Mouse (Mus musculus): Measurements from ENCODE around the gene Cadm1.
A peak's percentile ranks its signal among the peaks of the same experiment; 100 is the strongest.

Gene Cadm1

DNA sequence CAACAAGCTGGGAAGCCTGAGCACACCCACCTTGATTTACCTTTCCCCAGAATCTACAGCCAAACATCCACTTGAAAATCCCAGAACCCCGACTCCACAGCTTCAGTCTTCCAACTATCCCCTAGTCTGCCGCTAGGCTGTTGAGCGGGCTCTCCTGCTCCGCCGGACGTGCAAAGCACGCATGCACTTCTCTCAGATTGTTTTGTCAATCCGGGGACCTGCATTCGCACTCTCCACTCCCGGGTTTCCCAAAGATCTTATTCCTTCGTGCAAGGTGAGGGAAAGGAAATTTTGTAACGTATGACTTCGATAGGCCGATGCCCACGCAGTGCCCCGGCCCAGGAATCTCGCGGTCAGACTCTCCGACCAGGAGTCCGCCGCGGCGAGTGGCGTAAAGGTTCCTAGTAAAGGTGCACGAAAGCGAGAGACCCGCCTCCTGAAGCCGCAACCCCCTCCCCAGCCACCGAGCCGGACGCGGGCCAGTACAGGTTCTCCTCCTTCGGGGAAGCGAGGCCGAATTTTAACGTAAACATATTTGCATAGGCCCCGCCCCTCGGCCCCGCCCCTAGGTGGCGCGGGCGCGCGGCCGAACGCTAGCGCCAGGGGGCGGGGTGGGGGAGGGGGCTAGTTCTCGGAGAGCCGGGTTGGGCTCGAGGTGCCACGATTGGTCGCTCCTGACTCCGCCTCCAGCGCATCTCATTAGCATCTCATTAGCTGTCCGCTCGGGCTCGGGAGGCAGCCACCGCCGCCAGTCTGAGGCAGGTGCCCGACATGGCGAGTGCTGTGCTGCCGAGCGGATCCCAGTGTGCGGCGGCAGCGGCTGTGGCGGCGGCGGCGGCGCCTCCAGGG, at the start of gene Cadm1:
Gene Cadm1, plus strand, starts transcription at position 572 of the 849 bp plus-strand sequence.
- peak; percentile 95 to 97 for DNase-seq

DNA sequence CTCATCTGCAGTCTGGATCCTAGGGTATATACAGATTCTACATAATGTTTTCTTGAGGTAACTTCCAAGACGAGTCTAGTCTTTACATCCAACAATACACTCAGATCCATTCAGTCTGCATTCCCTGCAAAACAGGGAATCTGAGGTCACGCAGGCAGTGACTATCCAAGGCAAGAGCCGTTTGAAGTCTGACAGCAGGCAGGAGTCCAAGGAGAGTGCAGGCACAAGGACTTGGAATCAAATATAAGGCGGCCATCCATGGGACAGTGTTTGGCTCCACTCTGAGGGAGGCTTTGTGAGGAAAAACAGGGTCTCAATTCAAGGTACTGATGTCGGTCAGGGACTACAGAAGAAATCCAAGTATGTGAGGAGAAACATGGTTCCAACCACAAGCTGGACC, 45.5 kb upstream of the Cadm1 start:
- DNase-seq, result no peak

DNA sequence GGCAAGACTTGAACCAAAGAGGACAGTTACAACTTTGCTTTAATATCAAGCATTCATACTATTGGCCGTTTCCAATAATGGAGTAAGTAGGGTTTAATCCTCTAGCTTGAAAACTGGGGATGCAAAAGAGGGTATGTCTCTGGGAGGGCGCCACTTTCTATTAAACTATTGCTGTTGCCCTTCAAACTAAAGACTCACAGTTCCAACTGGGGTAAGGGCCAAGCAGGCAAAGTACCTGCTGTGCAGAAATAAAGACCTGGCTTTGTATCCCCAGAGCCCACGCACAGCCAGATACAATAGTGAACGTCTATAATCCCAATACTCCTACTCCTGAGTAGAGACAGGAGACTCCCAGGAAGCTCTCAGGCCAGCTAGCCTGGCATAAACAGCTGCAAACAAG, 44.8 kb upstream of the Cadm1 start:
- DNase-seq, result no peak

DNA sequence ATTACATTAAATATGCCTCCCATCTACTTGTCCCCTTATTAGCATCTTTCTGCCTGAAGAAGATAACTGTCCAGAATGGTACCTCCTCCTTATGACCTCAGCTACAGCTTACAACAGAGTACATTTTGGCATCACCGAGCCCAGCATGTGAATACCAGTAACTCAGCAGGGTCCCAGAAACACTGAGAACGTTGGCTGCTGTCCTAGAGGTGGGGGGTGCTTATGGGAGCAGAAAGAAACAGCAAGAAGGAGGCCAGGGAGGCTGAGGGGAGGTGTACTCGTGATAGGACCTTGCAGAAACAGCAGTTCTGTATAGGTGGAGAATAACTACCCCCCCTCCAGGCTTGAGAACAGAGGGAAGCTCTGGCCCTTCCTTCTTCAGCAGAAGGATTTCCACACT, 30.2 kb upstream of the Cadm1 start:
- no peak for DNase-seq

DNA sequence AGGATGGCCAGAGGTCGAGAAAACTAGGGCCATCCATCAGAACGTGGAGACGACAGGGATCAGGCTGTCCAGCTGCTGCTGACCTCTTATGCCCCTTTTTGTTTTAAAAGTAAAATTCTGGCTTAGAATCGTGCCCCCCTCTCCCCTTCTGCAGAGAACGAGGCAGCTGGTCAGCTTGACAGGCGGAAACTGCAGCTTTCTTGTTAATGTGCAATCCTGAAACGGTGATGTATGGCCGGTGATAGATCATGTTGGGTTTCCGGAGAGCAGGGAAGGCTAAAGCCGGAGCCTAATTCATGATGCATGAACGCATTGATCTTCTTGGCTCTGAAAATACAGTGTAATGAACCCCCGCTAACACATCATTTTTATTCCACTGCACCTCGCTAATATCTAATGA, 24.0 kb upstream of the Cadm1 start:
- DNase-seq, result no peak

DNA sequence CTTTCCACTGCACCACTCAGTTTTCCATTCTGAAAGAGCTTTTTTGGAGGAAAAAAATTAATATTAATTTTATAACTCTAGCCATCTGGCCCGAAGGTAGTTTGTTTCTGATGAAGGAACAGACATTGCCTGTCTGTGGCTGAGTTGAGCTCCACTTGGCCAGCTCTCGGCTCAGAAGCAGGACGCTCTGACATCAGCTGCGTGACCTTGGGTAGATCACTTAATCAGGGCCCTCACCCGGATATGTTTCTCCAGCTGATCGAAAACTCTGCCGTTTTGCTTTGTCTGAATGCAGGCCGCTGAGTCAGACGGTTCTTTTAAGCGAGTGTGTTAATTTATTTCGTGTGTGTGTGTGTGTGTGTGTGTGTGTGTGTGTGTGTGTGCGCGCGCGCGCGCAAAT, 23.1 kb upstream of the Cadm1 start:
- no peak for DNase-seq

DNA sequence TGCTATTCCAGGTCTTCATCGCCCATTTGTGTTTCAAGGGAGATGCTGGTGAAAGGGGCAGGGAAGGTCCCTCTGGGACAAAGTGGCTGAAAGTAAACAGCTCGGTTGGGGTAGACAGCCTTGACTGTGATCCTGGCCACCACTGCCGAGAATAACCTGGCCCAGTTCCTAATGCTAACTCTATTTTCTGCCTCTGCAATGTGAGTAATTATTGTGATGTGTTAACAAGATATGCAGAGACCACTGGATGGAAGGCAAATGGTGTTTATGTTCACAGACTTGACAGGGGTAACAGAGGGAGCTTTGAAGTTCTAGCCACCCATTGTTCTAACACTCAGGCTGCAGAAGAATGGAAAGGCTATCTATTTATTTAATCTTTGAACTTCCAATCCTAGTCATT, 21.9 kb upstream of the Cadm1 start:
- DNase-seq, result peak; percentile 34 to 55

DNA sequence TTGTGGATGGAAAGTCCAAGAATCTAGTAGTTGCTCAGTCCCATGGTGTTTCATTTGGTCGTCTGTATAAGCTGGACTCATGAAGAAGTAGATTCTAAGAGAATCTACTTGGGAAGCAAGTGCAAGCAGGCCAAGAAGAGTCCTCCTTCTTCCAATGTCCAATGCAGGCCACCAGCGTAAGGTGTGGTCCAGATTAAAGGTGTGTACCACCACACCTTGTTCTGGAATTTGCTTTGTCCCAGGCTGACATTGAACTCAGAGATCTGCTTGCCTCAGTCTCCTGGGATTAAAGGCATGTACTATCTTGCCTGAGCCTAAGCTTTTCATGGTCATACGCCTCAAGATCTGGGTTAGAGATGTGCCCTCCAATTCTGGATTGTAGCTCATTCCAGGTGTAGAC, 17.5 kb upstream of the Cadm1 start:
- DNase-seq, result no peak

DNA sequence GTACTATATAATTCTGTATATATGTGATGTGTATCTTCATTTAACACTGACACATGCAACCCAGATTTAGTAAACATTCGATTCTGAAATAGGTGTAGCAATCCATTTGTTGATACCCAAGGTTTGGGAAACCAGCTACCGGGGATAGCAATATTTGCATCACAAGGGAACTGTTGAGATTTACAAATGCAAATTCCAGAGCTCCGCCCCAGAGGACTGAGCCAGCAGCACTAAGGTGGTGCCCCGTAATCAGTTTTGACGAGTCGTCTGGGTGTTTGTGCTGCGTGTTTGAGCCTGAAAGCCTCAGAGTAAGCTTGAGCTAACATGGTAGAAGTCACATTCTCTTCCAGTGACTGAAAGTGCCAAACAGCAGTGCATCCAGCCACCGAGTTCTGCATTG, 15.7 kb upstream of the Cadm1 start:
- no peak for DNase-seq

DNA sequence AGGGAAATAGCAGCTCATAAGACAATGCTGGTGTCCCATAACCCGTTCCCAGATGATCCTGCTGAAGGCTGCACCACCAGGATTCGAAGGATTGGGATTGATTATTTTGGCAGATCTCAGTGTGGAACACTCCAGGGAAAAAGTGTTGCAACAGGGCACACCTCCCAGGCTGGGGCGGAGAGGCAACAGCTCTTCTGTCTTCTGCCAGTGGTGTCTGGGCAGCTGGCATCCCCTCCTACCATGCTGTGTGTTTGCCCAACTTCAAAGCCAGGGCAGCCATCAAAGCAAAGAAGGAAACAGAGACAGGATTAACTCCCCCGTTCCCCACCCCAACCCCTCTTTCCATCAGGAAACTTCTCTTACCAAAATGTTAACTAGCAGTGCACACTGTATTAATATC, 13.7 kb upstream of the Cadm1 start:
- no peak for DNase-seq

DNA sequence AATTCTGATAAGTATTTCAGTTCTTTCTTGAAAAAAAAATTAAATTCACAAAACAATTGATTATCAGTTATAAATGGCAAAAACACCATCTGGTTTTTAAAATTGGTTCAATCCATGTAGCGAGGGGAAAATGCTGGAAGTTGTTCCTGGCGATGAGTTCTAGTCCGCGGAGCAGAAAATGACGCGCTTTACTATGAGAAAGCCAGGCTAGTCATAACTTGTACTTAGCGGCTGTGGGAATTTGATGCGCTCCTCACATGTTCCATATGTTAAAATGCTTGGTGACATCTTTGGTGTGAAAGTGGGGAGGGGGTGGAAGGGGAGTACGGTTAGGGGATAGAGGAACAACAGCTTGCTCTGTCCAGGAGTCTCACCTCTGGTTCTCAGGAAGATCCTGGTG, 2.7 kb upstream of the Cadm1 start:
- no peak for DNase-seq

DNA sequence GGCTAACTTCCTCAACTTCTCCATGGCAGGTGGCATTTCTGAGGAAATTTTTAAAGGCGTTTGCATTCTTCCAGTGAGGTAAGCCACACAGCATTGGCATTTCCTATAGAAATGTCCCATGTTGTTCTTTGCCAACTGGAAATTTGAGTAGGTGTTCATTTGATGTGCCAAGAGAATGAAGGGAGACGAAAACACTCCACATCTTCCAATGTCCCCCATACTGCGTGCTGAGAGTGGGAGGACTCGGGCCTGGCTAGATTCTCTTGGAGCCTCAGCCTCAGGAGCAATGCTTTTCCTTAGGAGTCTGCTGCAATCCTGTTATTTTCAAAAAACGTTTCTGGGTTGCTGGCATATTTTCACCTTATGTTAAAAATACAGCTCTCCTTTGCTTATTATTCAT, 2.2 kb upstream of the Cadm1 start:
- no peak for DNase-seq

DNA sequence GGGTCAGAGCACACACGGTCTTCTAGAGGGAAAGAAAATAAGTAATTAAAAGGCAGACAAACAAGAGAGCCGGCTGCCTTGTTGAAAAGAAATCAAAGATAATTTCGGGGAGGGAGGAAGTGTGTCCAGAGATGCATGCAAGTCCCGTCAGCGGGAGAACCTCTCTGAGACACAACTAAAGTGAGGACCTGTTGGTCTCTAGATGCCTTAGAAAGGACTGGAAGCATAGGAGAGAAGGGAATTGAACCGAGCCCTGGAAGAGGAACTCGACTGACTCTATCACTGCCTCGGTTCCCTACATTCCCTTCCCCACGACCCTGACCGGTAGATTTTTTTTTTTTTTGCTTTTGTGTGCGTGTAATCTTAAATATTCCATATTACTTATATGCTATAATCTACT, 791 bp upstream of the Cadm1 start:
- DNase-seq, result no peak

DNA sequence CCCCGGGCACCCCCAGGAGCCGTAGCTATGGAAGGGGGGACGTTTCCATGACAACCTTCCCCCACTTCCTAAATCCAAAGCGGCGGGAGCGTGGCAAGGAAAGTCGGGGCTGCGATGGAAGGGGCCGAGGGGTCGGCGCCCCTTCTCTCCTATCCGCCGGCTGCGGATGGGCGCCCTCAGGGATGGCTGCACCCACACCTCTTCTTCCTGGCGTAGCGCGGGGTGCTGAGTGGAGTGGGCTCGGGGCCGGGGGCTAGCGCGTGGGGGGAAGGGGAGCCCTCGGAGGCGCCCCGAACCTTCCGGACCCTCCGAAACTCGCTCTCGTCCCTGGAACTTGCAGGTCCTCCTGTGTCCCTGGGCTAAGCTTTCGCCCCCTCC, 560 bp downstream of the Cadm1 start:
- no peak for DNase-seq

DNA sequence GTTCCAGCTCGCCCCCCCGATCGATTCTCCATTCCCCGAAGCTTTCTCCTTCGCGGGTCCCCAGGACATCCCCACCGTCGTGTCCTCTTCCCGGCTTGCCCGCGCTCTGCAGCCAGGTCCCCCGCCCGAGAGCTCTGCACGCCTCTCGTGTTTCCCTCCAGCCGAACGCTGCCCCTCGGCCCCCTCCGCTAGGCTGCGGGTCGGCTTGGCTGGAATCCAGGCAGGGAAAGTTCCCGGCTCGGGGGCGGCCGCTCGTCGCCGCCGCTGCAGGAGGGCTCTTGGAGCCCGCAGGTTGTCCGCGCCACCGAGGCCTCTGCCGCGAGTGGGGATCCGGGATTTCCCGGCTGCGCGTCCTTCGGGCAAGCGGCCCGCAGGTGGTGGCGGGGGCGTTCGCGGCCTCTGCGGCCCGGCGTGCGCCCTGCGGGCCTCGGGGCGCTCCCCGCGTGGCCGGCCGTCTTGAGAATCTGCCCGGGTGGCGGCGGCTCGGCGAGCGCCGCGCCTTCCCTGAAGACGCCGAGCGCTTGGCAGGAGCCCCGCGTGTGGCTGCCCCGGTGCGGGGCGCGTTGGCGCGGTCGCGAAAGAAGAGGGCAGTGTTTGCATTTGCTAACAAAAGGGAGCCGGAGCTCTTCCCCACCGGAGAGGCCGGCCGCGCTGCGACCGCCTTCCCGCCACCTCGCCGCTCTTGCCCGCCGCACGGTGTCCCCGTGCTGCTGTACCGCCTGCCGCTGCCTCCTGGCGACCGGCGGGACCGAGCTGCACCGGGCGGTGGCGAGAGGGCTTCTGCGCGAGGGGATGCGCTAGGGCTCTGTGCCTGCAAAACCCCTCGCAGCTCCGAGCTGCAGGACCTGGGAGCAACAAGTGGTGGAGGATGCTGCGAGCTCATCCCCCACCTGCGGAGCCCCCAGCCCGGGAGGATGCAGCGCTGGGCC, 1.2 kb downstream of the Cadm1 start:
- peak; percentile 71 to 82 for DNase-seq

DNA sequence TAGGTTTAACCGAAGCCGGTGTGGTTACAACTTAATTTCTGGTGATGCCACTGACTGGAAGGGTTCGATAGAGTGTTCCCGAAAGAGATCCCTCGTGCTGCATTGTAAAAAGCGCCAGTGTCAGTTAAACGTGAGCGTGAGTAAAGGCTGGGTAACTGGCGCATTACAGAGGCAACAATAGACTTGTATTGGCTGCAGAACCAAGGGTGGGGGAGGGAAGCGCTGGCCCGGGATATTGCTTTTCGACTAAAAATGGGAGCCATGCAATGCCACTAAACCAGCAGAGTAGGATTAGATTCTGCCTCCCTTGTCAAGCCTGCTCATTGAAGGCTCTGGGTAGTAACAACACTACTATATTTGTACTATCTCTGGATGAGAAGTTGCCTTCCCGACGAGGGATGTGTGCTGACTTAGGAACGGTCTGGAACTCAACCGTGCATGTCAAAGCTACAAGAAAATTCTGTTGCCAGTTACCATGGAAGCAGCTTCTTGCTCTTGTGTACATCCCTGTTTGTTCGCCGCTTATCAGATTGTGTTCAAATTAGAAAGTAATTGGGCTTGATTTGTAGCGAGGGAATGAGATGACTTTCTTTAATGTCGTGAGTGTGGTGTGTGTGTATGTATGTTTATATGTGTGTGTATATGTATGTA, 2.4 kb downstream of the Cadm1 start:
- no peak for DNase-seq

DNA sequence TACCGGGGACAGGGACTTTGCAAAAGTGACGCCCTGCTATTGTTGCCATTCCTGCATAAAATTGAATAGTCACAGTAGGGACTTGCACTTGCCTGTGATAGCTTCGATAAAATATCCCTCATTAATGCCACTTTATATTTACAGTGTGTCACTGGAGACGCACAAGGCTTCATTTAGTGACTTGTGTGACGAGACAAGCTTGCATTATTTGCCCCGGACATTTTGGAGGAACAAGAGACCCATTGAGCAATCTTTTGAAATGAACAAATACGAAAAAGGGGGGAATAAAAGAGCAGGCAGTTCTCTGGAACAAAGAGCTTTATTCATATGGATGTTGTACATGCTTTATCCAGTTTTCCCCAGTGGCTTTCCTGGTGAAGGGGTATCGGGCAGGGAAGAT, 3.5 kb downstream of the Cadm1 start:
- no peak for DNase-seq

DNA sequence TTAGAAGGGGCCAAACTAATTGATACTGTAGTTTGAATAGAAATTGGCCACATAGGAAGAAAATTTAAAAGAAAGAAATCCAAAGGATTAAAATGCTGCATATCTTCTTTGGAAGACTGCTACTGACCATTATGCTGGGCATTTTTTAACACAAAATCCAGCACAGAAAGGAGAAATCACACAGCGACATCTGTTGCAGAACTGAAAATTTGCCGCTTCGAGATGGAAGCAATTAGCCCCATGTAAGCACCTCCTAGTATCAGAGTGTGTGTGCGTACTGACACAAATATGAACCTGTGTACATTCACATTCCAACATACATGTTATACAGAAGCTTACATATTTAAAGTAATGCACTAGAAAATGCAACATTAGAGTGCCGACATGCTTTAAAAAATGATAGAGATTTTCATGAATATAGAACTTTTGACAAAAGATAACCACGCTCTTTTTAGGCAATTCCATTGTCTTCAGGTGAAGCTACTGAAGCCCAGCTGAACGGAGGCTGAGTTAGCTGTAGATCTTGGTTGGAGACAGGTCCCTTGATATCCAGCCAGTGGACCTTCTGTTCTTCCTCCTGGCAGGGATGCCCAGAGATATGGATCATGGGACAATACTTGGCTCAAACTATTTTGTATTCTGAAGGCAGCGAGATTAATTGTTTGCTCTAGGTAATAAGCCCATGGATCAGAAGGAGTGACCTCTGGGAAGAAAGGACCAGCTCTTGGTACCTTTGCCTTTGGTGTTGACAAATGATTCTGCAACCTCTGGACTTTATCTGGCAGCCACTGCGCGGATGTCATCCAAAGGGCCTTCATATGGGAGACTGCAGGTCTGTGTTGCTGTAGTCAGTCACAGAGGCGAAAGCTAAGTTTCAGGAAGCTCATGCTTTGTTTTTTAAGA, 4.9 kb downstream of the Cadm1 start:
- no peak for DNase-seq

DNA sequence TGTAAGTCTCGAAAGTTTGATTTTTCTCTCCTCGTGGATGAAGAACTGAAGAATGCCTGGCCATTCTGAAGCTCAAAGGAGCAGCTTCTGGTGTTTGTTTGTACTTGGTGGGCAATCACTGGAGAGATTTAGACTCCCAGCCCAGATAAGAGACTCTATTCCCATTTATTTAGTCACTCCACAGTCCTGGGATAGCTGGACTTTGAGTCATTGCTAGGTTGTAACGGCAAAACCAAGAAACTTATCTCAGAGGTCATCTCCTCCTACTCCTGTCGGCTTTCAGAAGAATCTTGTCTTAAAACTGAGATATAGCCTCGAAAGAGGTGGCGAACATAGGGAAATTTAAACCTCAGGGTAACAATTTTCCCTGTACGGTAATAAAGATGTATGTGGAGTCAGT, 15.3 kb downstream of the Cadm1 start:
- no peak for DNase-seq

DNA sequence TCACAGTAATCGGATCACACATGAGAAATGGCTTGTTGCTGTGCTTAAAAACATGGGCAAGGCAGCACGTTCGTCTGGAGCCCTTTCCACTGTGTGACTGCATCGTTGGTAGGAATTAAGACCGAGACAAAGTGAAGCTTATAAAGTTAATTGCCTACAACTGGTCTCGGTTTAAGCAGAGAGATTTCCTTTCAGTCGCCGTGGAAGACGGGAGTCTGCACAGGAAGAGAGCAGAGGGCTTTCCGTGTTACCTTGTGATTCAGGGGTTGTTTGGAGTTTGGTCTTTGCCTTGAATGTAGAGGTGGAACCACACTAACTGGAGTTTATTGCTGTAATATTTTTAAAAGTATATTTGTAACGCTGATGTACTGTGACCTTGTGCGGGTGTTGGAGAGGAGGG, 15.7 kb downstream of the Cadm1 start:
- no peak for DNase-seq

DNA sequence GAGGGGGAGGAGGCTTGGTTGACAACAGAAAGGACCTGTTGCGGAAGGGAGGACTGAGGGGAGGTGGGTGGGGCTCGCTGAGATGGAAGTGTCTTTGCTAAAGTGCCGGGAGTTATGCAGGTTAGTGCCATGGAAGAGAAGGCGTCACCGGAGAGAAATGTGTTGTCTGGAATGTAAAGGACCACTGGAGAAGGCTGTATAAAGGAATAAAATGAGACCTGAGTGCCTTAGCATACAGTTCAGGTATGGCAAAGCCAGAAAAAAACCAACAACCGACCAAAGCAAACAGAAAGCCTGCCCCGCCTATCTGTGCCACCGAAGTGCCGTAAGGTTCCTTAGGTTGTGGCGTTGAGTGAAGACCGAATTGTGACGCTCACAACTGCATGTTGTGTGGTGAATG, 18.4 kb downstream of the Cadm1 start:
- DNase-seq, result peak; percentile 16 to 51

DNA sequence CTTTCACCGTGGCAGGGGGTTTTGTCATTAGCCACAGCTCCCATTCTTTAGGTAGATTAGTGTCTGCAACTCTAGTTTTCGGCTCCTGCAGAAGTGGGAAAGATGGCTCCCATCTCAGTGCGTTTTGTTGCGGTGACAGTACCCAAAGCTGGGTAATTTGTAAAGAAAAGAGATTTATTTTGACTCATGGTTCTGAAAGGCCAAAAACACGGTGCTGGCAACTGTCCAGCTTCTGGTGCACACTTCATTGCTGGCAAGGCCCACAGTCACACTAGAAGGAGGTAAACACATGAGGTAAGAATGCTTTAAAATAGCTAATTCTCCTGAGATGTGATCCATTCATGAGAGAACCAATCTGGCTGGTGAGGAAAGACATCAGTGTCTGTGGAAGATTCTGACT, 18.9 kb downstream of the Cadm1 start:
- DNase-seq, result peak in 1 of 2 experiments; percentile 40

Data from lung, postnatal 4 days (tissue).